ENCODE assay signal across 8 mouse cellular contexts in genomic region chr9:108854241-108854696, GRCm38 (mm10). TPM values are rescaled to one million over a fixed set of nuclear protein-coding genes. Genes with fewer than 3 reads are reported as not detected.
A peak's percentile ranks its signal among the peaks of the same experiment; 100 is the strongest.
DNase-seq lines count a peak whose midpoint lies in the region; ATAC-seq and TF ChIP-seq lines count a peak whose summit lies in the region.

No protein-coding gene starts in this region.

- H3K9me3 ChIP-seq in forebrain, postnatal 0 days (ENCODE audit: low read length): no peaks in the 10 kb centered on the region
- H3K9me3 ChIP-seq in lung, postnatal 0 days (ENCODE audit: low read length): no peaks in the 10 kb centered on the region

- peak; percentile 44; the same call in 1 of the 2 replicates for TF ChIP-seq POLR2A in cerebellum, adult 2 months (IDR thresholded peaks at IDR 0.05; ENCODE audit: borderline replicate concordance, insufficient read depth, low read length)

- peak; percentile 90 for DNase-seq in MN1 (ENCODE audit: low spot score)
- DNase-seq in cerebellum, adult 2 months: peak; percentile 84 to 87
- peak; percentile 89 for DNase-seq in forebrain, postnatal 0 days
- DNase-seq in layer of hippocampus, postnatal 10 days (ENCODE audit: low spot score in 2 of 2): peak; percentile 85 to 90
- peak; percentile 93 for DNase-seq in lung, postnatal 0 days (ENCODE audit: low spot score)
- DNase-seq in ovary, postnatal 10 days (ENCODE audit: low spot score): peak; percentile 72
- peak; percentile 87 for DNase-seq in thymus, postnatal 0 days (ENCODE audit: low spot score)

- peak overlapping the region; percentile 66 for H3K9ac ChIP-seq in forebrain, postnatal 0 days
- peak overlapping the region; percentile 30 for H3K9ac ChIP-seq in lung, postnatal 0 days (replicated peaks; ENCODE audit: low read depth)

- H3K4me2 ChIP-seq in forebrain, postnatal 0 days (ENCODE audit: low read depth): peak overlapping the region; percentile 69
- H3K4me2 ChIP-seq in lung, postnatal 0 days (replicated peaks; ENCODE audit: low read depth, low read length): peak overlapping the region; percentile 78

- H3K27me3 ChIP-seq in cerebellum, adult 2 months (ENCODE audit: control insufficient read depth, insufficient read depth, low read length): no peaks in the 10 kb centered on the region
- H3K27me3 ChIP-seq in forebrain, postnatal 0 days (ENCODE audit: insufficient read depth, low read length): no peaks in the 10 kb centered on the region
- H3K27me3 ChIP-seq in lung, postnatal 0 days (replicated peaks; ENCODE audit: insufficient read depth, low read length): no peaks in the 10 kb centered on the region

- peak; percentile 88 for ATAC-seq in forebrain, postnatal 0 days
- ATAC-seq in hematopoietic stem cell, adult 5-6 weeks (replicated peaks in 1 of 2; ENCODE audit: insufficient read depth in 1 of 2, low FRiP score in 2 of 2, low TSS enrichment in 1 of 2, low read depth in 1 of 2, poor library complexity in 2 of 2, severe bottlenecking in 2 of 2): peak; percentile 86 to 89
- ATAC-seq in lung, postnatal 0 days: peak; percentile 94

- WGBS in cerebellum, adult 2 months: under 1% methylated on average over 28 of the region's 28 CpGs
- under 1% methylated on average over 28 of the region's 28 CpGs for WGBS in forebrain, postnatal 0 days
- 1% methylated on average over 28 of the region's 28 CpGs for WGBS in lung, postnatal 0 days

- H3K4me1 ChIP-seq in cerebellum, adult 2 months (ENCODE audit: control insufficient read depth, insufficient read depth, low read length): peaks cover 9% of the 10 kb centered on the region
- H3K4me1 ChIP-seq in forebrain, postnatal 0 days (ENCODE audit: insufficient read depth): 0 out of 2 replicates have a peak, but pooled peaks cover 3% of the 10 kb centered on the region
- peaks cover 12% of the 10 kb centered on the region; the same call in 1 of the 2 replicates for H3K4me1 ChIP-seq in lung, postnatal 0 days (ENCODE audit: insufficient read depth, low read depth, low read length)

- peaks cover 51% of the 10 kb centered on the region for H3K36me3 ChIP-seq in forebrain, postnatal 0 days (ENCODE audit: insufficient read depth)
- H3K36me3 ChIP-seq in lung, postnatal 0 days (ENCODE audit: insufficient read depth, low read length): no peaks in the 10 kb centered on the region

- H3K4me3 ChIP-seq in cerebellum, adult 2 months (replicated peaks; ENCODE audit: insufficient read depth, low read depth, low read length): peak overlapping the region; percentile 80
- H3K4me3 ChIP-seq in forebrain, postnatal 0 days (ENCODE audit: low read depth, low read length): peak overlapping the region; percentile 66
- peak overlapping the region; percentile 54 for H3K4me3 ChIP-seq in lung, postnatal 0 days (ENCODE audit: low read depth, low read length)

- no peak for TF ChIP-seq CTCF in cerebellum, adult 2 months (IDR thresholded peaks at IDR 0.05; ENCODE audit: borderline replicate concordance, insufficient read depth, low read depth, low read length)
- no peak for TF ChIP-seq CTCF in forebrain, postnatal 0 days (IDR thresholded peaks at IDR 0.05; ENCODE audit: low read depth)
- TF ChIP-seq CTCF in lung, postnatal 0 days (IDR thresholded peaks at IDR 0.05): no peak

- no peak for TF ChIP-seq EP300 in lung, postnatal 0 days (IDR thresholded peaks at IDR 0.05)

- peak overlapping the region; percentile 31; the same call in 1 of the 2 replicates for H3K27ac ChIP-seq in cerebellum, adult 2 months (ENCODE audit: insufficient read depth, low read length)
- H3K27ac ChIP-seq in forebrain, postnatal 0 days (ENCODE audit: low read depth, low read length): peak overlapping the region; percentile 64
- H3K27ac ChIP-seq in lung, postnatal 0 days (ENCODE audit: low read length): peak overlapping the region; percentile 81

RNA-seq across cellular contexts. Expression of gene Slc26a6, which starts 1.2 kb away (rescaled TPM):
- 22.6 and 28.2 TPM in 2 replicates for polyA plus RNA-seq in cerebellum, adult 2 months (2012; rRNA removed)
- 19.4 and 29.6 TPM in 2 replicates for total RNA-seq in forebrain, postnatal 0 days (2014; rRNA removed)
- polyA plus RNA-seq in forebrain, postnatal 0 days (2015; fragmentation: Nextera tagmentation; extraction: Ambion mirVana): 15.9 and 18.0 TPM in 2 replicates
- total RNA-seq in hematopoietic stem cell, adult 5-6 weeks (2017): 1.8 and 1.9 TPM in 2 replicates
- 10 to 100 TPM; 35.8 to 38.1 TPM for total RNA-seq in layer of hippocampus, postnatal 10 days (2021)
- 8.3 and 9.7 TPM in 2 replicates for polyA plus RNA-seq in lung, postnatal 0 days (2015; fragmentation: Nextera tagmentation; extraction: Ambion mirVana)
- 7.5 and 8.5 TPM in 2 replicates for polyA plus RNA-seq in thymus, postnatal 0 days (2015; fragmentation: Nextera tagmentation; extraction: Ambion mirVana)

RNA-seq across cellular contexts. Expression of gene Celsr3, which starts 28.1 kb away (rescaled TPM):
- polyA plus RNA-seq in cerebellum, adult 2 months (2012; rRNA removed): 77.1 and 88.3 TPM in 2 replicates
- total RNA-seq in forebrain, postnatal 0 days (2014; rRNA removed): 43.0 and 52.2 TPM in 2 replicates
- 3.9 and 6.8 TPM in 2 replicates for polyA plus RNA-seq in forebrain, postnatal 0 days (2015; fragmentation: Nextera tagmentation; extraction: Ambion mirVana)
- 2.2 TPM in 1 of 2 replicates, not detected in the other for total RNA-seq in hematopoietic stem cell, adult 5-6 weeks (2017)
- 10 to 100 TPM; 64.6 to 78.9 TPM for total RNA-seq in layer of hippocampus, postnatal 10 days (2021)
- polyA plus RNA-seq in lung, postnatal 0 days (2015; fragmentation: Nextera tagmentation; extraction: Ambion mirVana): 0.08 and 0.17 TPM in 2 replicates
- 0.01 and 0.08 TPM in 2 replicates for polyA plus RNA-seq in thymus, postnatal 0 days (2015; fragmentation: Nextera tagmentation; extraction: Ambion mirVana)

RNA-seq across cellular contexts. Expression of gene Nckipsd, which starts 46.1 kb away (rescaled TPM):
- 73.9 and 76.9 TPM in 2 replicates for polyA plus RNA-seq in cerebellum, adult 2 months (2012; rRNA removed)
- total RNA-seq in forebrain, postnatal 0 days (2014; rRNA removed): 27.4 and 27.6 TPM in 2 replicates
- 18.6 and 24.5 TPM in 2 replicates for polyA plus RNA-seq in forebrain, postnatal 0 days (2015; fragmentation: Nextera tagmentation; extraction: Ambion mirVana)
- total RNA-seq in hematopoietic stem cell, adult 5-6 weeks (2017): 1.7 and 2.9 TPM in 2 replicates
- total RNA-seq in layer of hippocampus, postnatal 10 days (2021): 10 to 100 TPM; 40.7 to 43.4 TPM
- polyA plus RNA-seq in lung, postnatal 0 days (2015; fragmentation: Nextera tagmentation; extraction: Ambion mirVana): 10.9 and 14.2 TPM in 2 replicates
- polyA plus RNA-seq in thymus, postnatal 0 days (2015; fragmentation: Nextera tagmentation; extraction: Ambion mirVana): 5.7 and 6.4 TPM in 2 replicates

Comparison
In these comparisons a context has a peak if more than half of its experiments do, and no peak if none do; other contexts are left out.
1. Peak in every context shown above with its lines: DNase-seq, ATAC-seq, H3K4me3 ChIP-seq and H3K27ac ChIP-seq.
2. H3K27ac ChIP-seq: peak in every context shown above with its lines; median percentile 81 in lung, postnatal 0 days; 64 in forebrain, postnatal 0 days; 31 in cerebellum, adult 2 months.
3. RNA of gene Celsr3, which starts 28.1 kb away (polyA plus RNA-seq): 77.1 to 88.3 TPM in cerebellum, adult 2 months; 3.9 to 6.8 TPM in forebrain, postnatal 0 days, 0.08 to 0.17 TPM in lung, postnatal 0 days and 0.01 to 0.08 TPM in thymus, postnatal 0 days; every median in the first group is over 10 times any median in the second.